Mouse (Mus musculus): ENCODE data around the gene Kpna1.
"Not testable (repeated sequence)": the region's sequence is repeated elsewhere in the genome, so short reads cannot be mapped to it uniquely, and the experiment has no call there.

Gene Kpna1

GRCm38 (mm10) chr16:35993316-35993715 lies 14.8 kb downstream of the Kpna1 start:
- DNase-seq, result no peak

- not testable (repeated sequence) for DNase-seq
Measured at GRCm38 (mm10) chr16:35998852-35999251, 20.3 kb downstream of the Kpna1 start.

GRCm38 (mm10) chr16:36008396-36008795 lies 29.8 kb downstream of the Kpna1 start:
- DNase-seq, result no peak

- no peak for DNase-seq
Measured at GRCm38 (mm10) chr16:36016335-36016734, 37.8 kb downstream of the Kpna1 start.

GRCm38 (mm10) chr16:36028120-36028519 lies 49.6 kb downstream of the Kpna1 start:
- not testable (repeated sequence) for DNase-seq

- peak; percentile 100 for DNase-seq
Measured at GRCm38 (mm10) chr16:36040640-36041624, 62.4 kb downstream of the Kpna1 start, which contains the start of gene Wdr5b. TSS of gene Wdr5b (plus strand) at chr16:36041190.

- no peak for DNase-seq
Measured at GRCm38 (mm10) chr16:36041625-36042020, 63.1 kb downstream of the Kpna1 start.

- peak; percentile 52 for DNase-seq
Measured at GRCm38 (mm10) chr16:36043073-36043472, 64.5 kb downstream of the Kpna1 start.

- peak; percentile 80 for DNase-seq
Measured at GRCm38 (mm10) chr16:36043964-36044363, 65.4 kb downstream of the Kpna1 start.

- no peak for DNase-seq
Measured at GRCm38 (mm10) chr16:36047538-36047937, 69.0 kb downstream of the Kpna1 start.

GRCm38 (mm10) chr16:36051491-36051890 lies 72.9 kb downstream of the Kpna1 start:
- peak; percentile 56 for DNase-seq

- DNase-seq, result peak; percentile 95
Measured at GRCm38 (mm10) chr16:36053524-36054275, 75.2 kb downstream of the Kpna1 start.

GRCm38 (mm10) chr16:36054920-36055319 lies 76.4 kb downstream of the Kpna1 start:
- DNase-seq, result peak; percentile 35

- DNase-seq, result peak; percentile 76
Measured at GRCm38 (mm10) chr16:36056416-36056815, 77.9 kb downstream of the Kpna1 start.

GRCm38 (mm10) chr16:36057933-36058475 lies 79.5 kb downstream of the Kpna1 start:
- peak; percentile 95 for DNase-seq

GRCm38 (mm10) chr16:36062534-36062933 lies 84.0 kb downstream of the Kpna1 start:
- DNase-seq, result not testable (repeated sequence)

- DNase-seq, result no peak
Measured at GRCm38 (mm10) chr16:36063315-36063714, 84.8 kb downstream of the Kpna1 start.

GRCm38 (mm10) chr16:36064904-36065303 lies 86.4 kb downstream of the Kpna1 start:
- no peak for DNase-seq

GRCm38 (mm10) chr16:36067694-36068093 lies 89.1 kb downstream of the Kpna1 start:
- no peak for DNase-seq

- DNase-seq, result no peak
Measured at GRCm38 (mm10) chr16:36068356-36068755, 89.8 kb downstream of the Kpna1 start.

GRCm38 (mm10) chr16:36069819-36070575 lies 91.4 kb downstream of the Kpna1 start:
- DNase-seq, result no peak

- DNase-seq, result no peak
Measured at GRCm38 (mm10) chr16:36071071-36071449, 92.5 kb downstream of the Kpna1 start.
